Mouse (Mus musculus) heart, embryonic 12.5 days (tissue): Measurements from ENCODE around the gene Gm49361. TPM values are rescaled to one million over a fixed set of nuclear protein-coding genes. Genes with fewer than 3 reads are reported as not detected.
"Not testable (repeated sequence)": the region's sequence is repeated elsewhere in the genome, so short reads cannot be mapped to it uniquely, and the experiment has no call there.

Experiments
- ATAC-seq: fragments of 200-750 bp; cut with Nextera tagmentation; 2 replicates; pipeline ENCODE4 v1.8.0; 2017; ENCODE audit warnings: moderate TSS enrichment, moderate library complexity; ENCODE audit not compliant: insufficient number of reproducible peaks, low FRiP score
- H3K27ac ChIP-seq: fragments of 300-500 bp; sonication (generic); 2 replicates; pipeline ENCODE4 v1.5.1; 2016; ENCODE audit warnings: mild to moderate bottlenecking, moderate library complexity; ENCODE audit not compliant: poor library complexity, severe bottlenecking
- H3K27me3 ChIP-seq: fragments of 300-500 bp; sonication (generic); replicated peaks from 2 replicates; pipeline ENCODE4 v1.6.1; 2016; ENCODE audit warnings: mild to moderate bottlenecking, moderate library complexity
- H3K36me3 ChIP-seq: fragments of 300-500 bp; sonication (generic); 2 replicates; pipeline ENCODE4 v1.6.1; 2016; ENCODE audit warnings: mild to moderate bottlenecking, moderate library complexity
- H3K4me1 ChIP-seq: fragments of 300-500 bp; sonication (generic); replicated peaks from 2 replicates; pipeline ENCODE4 v1.6.1; 2016; ENCODE audit warnings: mild to moderate bottlenecking
- H3K4me2 ChIP-seq: fragments of 300-500 bp; sonication (generic); 2 replicates; pipeline ENCODE4 v1.6.1; 2016; ENCODE audit warnings: mild to moderate bottlenecking, moderate library complexity
- H3K4me3 ChIP-seq: fragments of 300-500 bp; sonication (generic); 2 replicates; pipeline ENCODE4 v1.5.1; 2016; ENCODE audit warnings: mild to moderate bottlenecking
- H3K9ac ChIP-seq: fragments of 300-500 bp; sonication (generic); 2 replicates; pipeline ENCODE4 v1.6.1; 2016; ENCODE audit warnings: mild to moderate bottlenecking, moderate library complexity
- H3K9me3 ChIP-seq: fragments of 300-500 bp; sonication (generic); replicated peaks from 2 replicates; pipeline ENCODE4 v1.6.1; 2016; ENCODE audit warnings: mild to moderate bottlenecking, moderate library complexity
- WGBS: fragments of 180-500 bp; shearing (Covaris S2); methylation state at CpG from one replicate; pipeline ENCODE4 v1.1.7; 2016; 5-methylcytosine and 5-hydroxymethylcytosine counted together
- polyA plus RNA-seq: library from polyadenylated mRNA; unstranded; fragments of >200 nt; fragmentation: Nextera tagmentation; extraction: Ambion mirVana; gene quantifications from 2 replicates; pipeline ENCODE4 v1.2.1, GENCODE M21; 2016

Gene Gm49361
- polyA plus RNA-seq, 1 experiment from 2014 or later, result not detected

- H3K27ac ChIP-seq, result peak overlapping the region; percentile 91
- H3K9ac ChIP-seq, result peak overlapping the region; percentile 92
- peak overlapping the region; percentile 67 for H3K4me2 ChIP-seq
- ATAC-seq, result peak; percentile 60; the same call in 1 of the 2 replicates
- no peaks in the 10 kb centered on the region for H3K9me3 ChIP-seq
- H3K4me3 ChIP-seq, result peak overlapping the region; percentile 75
- no peaks in the 10 kb centered on the region for H3K27me3 ChIP-seq
- under 1% methylated on average over 19 of the region's 19 CpGs for WGBS
- H3K36me3 ChIP-seq, result no peaks in the 10 kb centered on the region
- peaks cover 7% of the 10 kb centered on the region for H3K4me1 ChIP-seq
Measured at GRCm38 (mm10) chr14:57664311-57664821, 81.5 kb downstream of the Gm49361 start.

- Histone ChIP-seq H3K4me1 (peaks cover 7% of the 10 kb centered on the region), H3K9ac (peak overlapping the region; percentile 41; the same call in 1 of the 2 replicates), H3K4me2 (peak overlapping the region; percentile 67), H3K36me3 (no peaks in the 10 kb centered on the region), H3K27ac (no peak overlapping the region), H3K9me3 (no peaks in the 10 kb centered on the region), H3K4me3 (peak overlapping the region; percentile 75), H3K27me3 (no peaks in the 10 kb centered on the region)
- no peak for ATAC-seq
- 35% methylated on average over 1 of the region's 1 CpGs for WGBS
Measured at GRCm38 (mm10) chr14:57663630-57664029, 82.3 kb downstream of the Gm49361 start.

GRCm38 (mm10) chr14:57658301-57658700, 87.6 kb downstream of the Gm49361 start:
- H3K4me1 ChIP-seq, result no peaks in the 10 kb centered on the region
- H3K9ac ChIP-seq, result no peak overlapping the region
- H3K36me3 ChIP-seq, result no peaks in the 10 kb centered on the region
- no peak for ATAC-seq
- H3K9me3 ChIP-seq, result no peaks in the 10 kb centered on the region
- no peaks in the 10 kb centered on the region for H3K27me3 ChIP-seq
- no peak overlapping the region for H3K4me2 ChIP-seq
- 95% methylated on average over 4 of the region's 4 CpGs for WGBS
- no peak overlapping the region for H3K27ac ChIP-seq
- no peak overlapping the region for H3K4me3 ChIP-seq

- H3K4me1 ChIP-seq, result peaks cover 3% of the 10 kb centered on the region
- H3K36me3 ChIP-seq, result no peaks in the 10 kb centered on the region
- no peak overlapping the region for H3K4me3 ChIP-seq
- no peaks in the 10 kb centered on the region for H3K9me3 ChIP-seq
- H3K4me2 ChIP-seq, result no peak overlapping the region
- no peak overlapping the region for H3K27ac ChIP-seq
- no peak overlapping the region for H3K9ac ChIP-seq
- no peaks in the 10 kb centered on the region for H3K27me3 ChIP-seq
- no peak for ATAC-seq
- 95% methylated on average over 2 of the region's 2 CpGs for WGBS
Measured at GRCm38 (mm10) chr14:57657500-57657899, 88.4 kb downstream of the Gm49361 start.

- WGBS, result 92% methylated on average over 3 of the region's 3 CpGs
- H3K27me3 ChIP-seq, H3K36me3 ChIP-seq, H3K4me1 ChIP-seq, H3K4me2 ChIP-seq, H3K27ac ChIP-seq, H3K9ac ChIP-seq, H3K4me3 ChIP-seq, H3K9me3 ChIP-seq, ATAC-seq: not testable (repeated sequence)
Measured at GRCm38 (mm10) chr14:57656519-57656918, 89.4 kb downstream of the Gm49361 start.

- Histone ChIP-seq H3K36me3 (no peaks in the 10 kb centered on the region), H3K27me3 (no peaks in the 10 kb centered on the region), H3K27ac (no peak overlapping the region), H3K9me3 (no peaks in the 10 kb centered on the region), H3K4me3 (no peak overlapping the region), H3K9ac (no peak overlapping the region), H3K4me2 (no peak overlapping the region), H3K4me1 (peaks cover 12% of the 10 kb centered on the region)
- ATAC-seq, result no peak
Measured at GRCm38 (mm10) chr14:57649501-57649900, 96.4 kb downstream of the Gm49361 start.

GRCm38 (mm10) chr14:57646155-57646554, 99.7 kb downstream of the Gm49361 start:
- 86% methylated on average over 4 of the region's 4 CpGs for WGBS
- no peak for ATAC-seq
- H3K9me3 ChIP-seq, result no peaks in the 10 kb centered on the region
- no peak overlapping the region for H3K4me2 ChIP-seq
- peaks cover 9% of the 10 kb centered on the region for H3K36me3 ChIP-seq
- H3K4me1 ChIP-seq, result peaks cover 9% of the 10 kb centered on the region
- no peak overlapping the region for H3K9ac ChIP-seq
- no peaks in the 10 kb centered on the region for H3K27me3 ChIP-seq
- no peak overlapping the region for H3K27ac ChIP-seq
- H3K4me3 ChIP-seq, result no peak overlapping the region

- Histone ChIP-seq H3K27me3 (no peaks in the 10 kb centered on the region), H3K27ac (no peak overlapping the region), H3K4me1 (peaks cover 12% of the 10 kb centered on the region), H3K4me2 (no peak overlapping the region), H3K9ac (no peak overlapping the region), H3K36me3 (peaks cover 13% of the 10 kb centered on the region), H3K4me3 (no peak overlapping the region), H3K9me3 (no peaks in the 10 kb centered on the region)
- 81% methylated on average over 3 of the region's 3 CpGs for WGBS
- ATAC-seq, result no peak
Measured at GRCm38 (mm10) chr14:57639153-57639552, 106.8 kb downstream of the Gm49361 start.

GRCm38 (mm10) chr14:57634141-57634540, 111.8 kb downstream of the Gm49361 start:
- ATAC-seq, result no peak
- no peaks in the 10 kb centered on the region for H3K9me3 ChIP-seq
- 31% methylated on average over 5 of the region's 5 CpGs for WGBS

GRCm38 (mm10) chr14:57629595-57629994, 116.3 kb downstream of the Gm49361 start:
- no peak overlapping the region for H3K27ac ChIP-seq
- WGBS, result 58% methylated on average over 4 of the region's 4 CpGs
- no peak for ATAC-seq
- no peaks in the 10 kb centered on the region for H3K9me3 ChIP-seq
- peaks cover 12% of the 10 kb centered on the region for H3K4me1 ChIP-seq
- H3K4me3 ChIP-seq, result no peak overlapping the region
- peaks cover 36% of the 10 kb centered on the region for H3K36me3 ChIP-seq
- H3K27me3 ChIP-seq, result no peaks in the 10 kb centered on the region
- no peak overlapping the region for H3K4me2 ChIP-seq
- no peak overlapping the region for H3K9ac ChIP-seq

More at GRCm38 (mm10) chr14:57634141-57634540, 111.8 kb downstream of the Gm49361 start:
- no peak overlapping the region for H3K4me3 ChIP-seq
- H3K27ac ChIP-seq, result no peak overlapping the region
- H3K36me3 ChIP-seq, result 0 out of 2 replicates have a peak, but pooled peaks cover 4% of the 10 kb centered on the region
- no peaks in the 10 kb centered on the region for H3K27me3 ChIP-seq
- H3K4me2 ChIP-seq, result no peak overlapping the region
- H3K4me1 ChIP-seq, result peaks cover 22% of the 10 kb centered on the region
- H3K9ac ChIP-seq, result no peak overlapping the region

GRCm38 (mm10) chr14:57622934-57623333, 123.0 kb downstream of the Gm49361 start:
- WGBS, result 68% methylated on average over 3 of the region's 3 CpGs
- peaks cover 35% of the 10 kb centered on the region for H3K36me3 ChIP-seq

GRCm38 (mm10) chr14:57621699-57622098, 124.2 kb downstream of the Gm49361 start:
- no peak for ATAC-seq
- H3K27me3 ChIP-seq, result no peaks in the 10 kb centered on the region
- H3K9ac ChIP-seq, result no peak overlapping the region
- H3K4me1 ChIP-seq, result 0 out of 2 replicates have a peak, but pooled peaks cover 3% of the 10 kb centered on the region
- H3K9me3 ChIP-seq, result no peaks in the 10 kb centered on the region
- H3K27ac ChIP-seq, result no peak overlapping the region
- no peak overlapping the region for H3K4me3 ChIP-seq
- 80% methylated on average over 4 of the region's 4 CpGs for WGBS
- H3K4me2 ChIP-seq, result no peak overlapping the region
- peaks cover 26% of the 10 kb centered on the region for H3K36me3 ChIP-seq

More at GRCm38 (mm10) chr14:57622934-57623333, 123.0 kb downstream of the Gm49361 start:
- Histone ChIP-seq H3K27me3 (no peaks in the 10 kb centered on the region), H3K4me3 (no peak overlapping the region), H3K27ac (no peak overlapping the region), H3K4me1 (0 out of 2 replicates have a peak, but pooled peaks cover under 1% of the 10 kb centered on the region), H3K9me3 (no peaks in the 10 kb centered on the region), H3K9ac (no peak overlapping the region), H3K4me2 (no peak overlapping the region)
- ATAC-seq, result no peak
